Mouse (Mus musculus) liver, embryonic 14.5 days (tissue): ENCODE results near the gene Tbc1d17.

Experiments used
- CTCF ChIP-seq: IDR thresholded peaks from 2 replicates; pipeline ENCODE4 v1.5.1; 2016; ENCODE audit warnings: antibody characterized with exemption, low read depth, control low read depth
- EP300 ChIP-seq: IDR thresholded peaks from 2 replicates; pipeline ENCODE4 v1.6.1; 2016; ENCODE audit warnings: antibody characterized with exemption, low read depth

GRCm38 (mm10) chr7:44898607-44899006 is 49.7 kb upstream of the Tbc1d17 start:
- TF ChIP-seq CTCF (peak; percentile 59), EP300 (no peak)
